Mouse (Mus musculus) ES-E14 (cell line): ENCODE results near the gene Enpp1. TPM values are rescaled to one million over a fixed set of nuclear protein-coding genes. Genes with fewer than 3 reads are reported as not detected.

Source experiments
- DNase-seq: peaks from one replicate; pipeline ENCODE4 v3.0.0-alpha.2; 2013; ENCODE audit warnings: low read depth, low spot score
- H3K27ac ChIP-seq: 2 replicates; pipeline ENCODE4 v1.5.1; 2012; ENCODE audit warnings: low read depth, mild to moderate bottlenecking, low read length, moderate library complexity, mixed read lengths; ENCODE audit not compliant: poor library complexity, insufficient read depth, severe bottlenecking
- H3K36me3 ChIP-seq: 2 replicates; pipeline ENCODE4 v1.6.1; 2012; ENCODE audit warnings: mild to moderate bottlenecking, low read length, moderate library complexity, mixed read lengths; ENCODE audit not compliant: control insufficient read depth, poor library complexity, insufficient read depth, severe bottlenecking
- H3K4me1 ChIP-seq, 2 experiments: fragments of 150-350 bp in 1 of 2; sonication (generic) in 1 of 2; 2 replicates each; pipeline ENCODE4 v1.6.1; 2012; ENCODE audit warnings: low read length in 2 of 2, mild to moderate bottlenecking in 1 of 2, mixed read lengths in 1 of 2; ENCODE audit not compliant: control insufficient read depth in 2 of 2, insufficient read depth in 2 of 2, poor library complexity in 1 of 2
- H3K4me3 ChIP-seq, 2 experiments: fragments of 150-350 bp in 1 of 2; sonication (generic) in 1 of 2; 2 replicates each; pipeline ENCODE4 v1.5.1; 2012; ENCODE audit warnings: low read length in 2 of 2, low read depth in 1 of 2, mild to moderate bottlenecking in 1 of 2, mixed read lengths in 1 of 2; ENCODE audit not compliant: insufficient read depth in 1 of 2, poor library complexity in 1 of 2, severe bottlenecking in 1 of 2
- H3K9ac ChIP-seq: 2 replicates; pipeline ENCODE4 v1.6.1; 2012; ENCODE audit warnings: low read depth, mild to moderate bottlenecking, low read length, mixed read lengths; ENCODE audit not compliant: poor library complexity, insufficient read depth, severe bottlenecking
- H3K9me3 ChIP-seq: fragments of 150-350 bp; sonication (generic); 2 replicates; pipeline ENCODE4 v1.6.1; 2012; ENCODE audit warnings: low read depth, mild to moderate bottlenecking, low read length; ENCODE audit not compliant: control insufficient read depth, insufficient read depth
- CHD2 ChIP-seq: IDR thresholded peaks from 2 replicates; pipeline ENCODE4 v1.6.1; 2014; ENCODE audit warnings: mild to moderate bottlenecking, low read depth, low read length, inconsistent platforms
- HCFC1 ChIP-seq: IDR thresholded peaks from 2 replicates; pipeline ENCODE4 v1.6.1; 2012; ENCODE audit warnings: low read length, inconsistent platforms, borderline replicate concordance; ENCODE audit not compliant: insufficient read depth
- MAFK ChIP-seq: IDR thresholded peaks from 2 replicates; pipeline ENCODE4 v1.6.1; 2014; ENCODE audit warnings: mild to moderate bottlenecking, low read depth, low read length, inconsistent platforms; ENCODE audit not compliant: insufficient read depth
- ZC3H11A ChIP-seq: IDR thresholded peaks from 2 replicates; pipeline ENCODE4 v1.6.1; 2012; ENCODE audit warnings: low read depth, mild to moderate bottlenecking, inconsistent platforms, low read length, borderline replicate concordance
- ZNF384 ChIP-seq: IDR thresholded peaks from 2 replicates; pipeline ENCODE4 v1.6.1; 2012; ENCODE audit warnings: low read depth, low read length, inconsistent platforms
- in situ Hi-C, 2 experiments: fragments of 600-800 bp; cut with MboI; formaldehyde crosslinking; loops; one replicate each; pipeline ENCODE4 v1.15.1; 2025; ENCODE audit warnings: low sequenced_read_pairs in 2 of 2, inconsistent platforms in 1 of 2; ENCODE audit not compliant: unreplicated experiment in 2 of 2
- total RNA-seq: library from RNA; depleted of rRNA; stranded (reverse); fragments of 300-350 nt; gene quantifications from 2 replicates; pipeline ENCODE4 v1.2.3, GENCODE M21; 2012; rRNA removed

The Enpp1 gene
- total RNA-seq, result 0.62 and 0.69 TPM in 2 replicates

DNA sequence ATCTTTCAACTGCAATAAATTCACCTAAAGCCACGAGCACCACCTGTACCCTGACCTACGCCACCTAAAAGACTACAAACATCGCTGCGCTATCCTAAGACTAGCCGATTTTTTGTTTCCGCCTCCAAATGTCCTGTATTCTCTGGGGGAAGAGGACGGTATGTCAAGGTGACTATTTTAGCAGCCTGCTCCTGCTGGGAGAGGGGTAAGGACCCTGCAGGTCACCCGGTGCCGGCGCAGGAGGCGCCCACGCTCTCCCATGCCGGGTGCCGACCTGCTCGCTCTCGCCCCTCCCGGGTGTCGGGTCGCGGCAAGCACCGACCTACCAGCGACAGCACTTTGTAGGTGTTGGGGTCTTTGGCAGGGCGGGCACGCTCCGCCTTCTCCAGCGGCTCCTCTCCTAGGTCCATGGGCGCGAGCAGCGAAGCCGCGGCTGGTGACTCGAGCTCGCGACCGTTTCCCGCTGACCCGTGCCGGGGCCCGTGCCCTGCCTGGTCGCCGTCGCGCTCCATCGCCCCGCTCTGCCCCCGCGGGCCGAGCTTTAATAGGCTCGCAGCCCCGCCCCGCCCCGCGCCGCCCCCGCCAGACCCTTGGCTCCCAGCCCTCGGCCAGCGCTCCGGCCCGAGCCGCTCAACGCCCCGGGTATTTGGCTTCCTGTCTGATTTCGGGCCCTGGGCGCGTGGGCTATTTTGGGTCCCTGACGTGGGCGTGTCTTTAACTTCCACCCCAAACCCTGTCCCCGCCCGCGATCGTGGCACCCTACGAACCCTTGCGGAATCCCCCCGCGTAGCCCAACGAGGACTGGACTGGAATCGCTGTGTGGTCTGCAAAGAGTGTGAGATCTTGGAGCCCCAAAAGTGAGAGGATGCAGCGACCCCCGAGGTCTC lies at the start of gene Enpp1:
Enpp1 (minus strand) TSS at position 680 of the 887 bp plus-strand sequence.
- Histone ChIP-seq H3K36me3 (no peaks in the 10 kb centered on the region), H3K27ac (no peak within 1 kb of the TSS), H3K4me1 (no peaks in the 10 kb centered on the region), H3K9ac (peak within 1 kb of the TSS; percentile 47), H3K9me3 (no peaks in the 10 kb centered on the region), H3K4me3 (peak within 1 kb of the TSS; percentile 65 to 75)
- no peak for TF ChIP-seq CHD2
- no peak for TF ChIP-seq ZNF384
- no peak for TF ChIP-seq ZC3H11A
- no peak for TF ChIP-seq HCFC1
- no peak for TF ChIP-seq MAFK
- DNase-seq, result no peak
- in situ Hi-C loops, result no loop called here

- H3K27ac ChIP-seq, result no peak overlapping the region
- no peak for DNase-seq
- no peaks in the 10 kb centered on the region for H3K9me3 ChIP-seq
- H3K36me3 ChIP-seq, result no peaks in the 10 kb centered on the region
- no peak for TF ChIP-seq ZNF384
- no peak for TF ChIP-seq CHD2
- H3K9ac ChIP-seq, result no peak overlapping the region
- H3K4me1 ChIP-seq, result peaks cover 2% of the 10 kb centered on the region in 2 experiments; a peak in 2 of 4 replicates
- in situ Hi-C loops, result no loop called here
- H3K4me3 ChIP-seq, result no peak overlapping the region
Measured at GRCm38 (mm10) chr10:24758326-24758915, 46.5 kb upstream of the Enpp1 start.

DNA sequence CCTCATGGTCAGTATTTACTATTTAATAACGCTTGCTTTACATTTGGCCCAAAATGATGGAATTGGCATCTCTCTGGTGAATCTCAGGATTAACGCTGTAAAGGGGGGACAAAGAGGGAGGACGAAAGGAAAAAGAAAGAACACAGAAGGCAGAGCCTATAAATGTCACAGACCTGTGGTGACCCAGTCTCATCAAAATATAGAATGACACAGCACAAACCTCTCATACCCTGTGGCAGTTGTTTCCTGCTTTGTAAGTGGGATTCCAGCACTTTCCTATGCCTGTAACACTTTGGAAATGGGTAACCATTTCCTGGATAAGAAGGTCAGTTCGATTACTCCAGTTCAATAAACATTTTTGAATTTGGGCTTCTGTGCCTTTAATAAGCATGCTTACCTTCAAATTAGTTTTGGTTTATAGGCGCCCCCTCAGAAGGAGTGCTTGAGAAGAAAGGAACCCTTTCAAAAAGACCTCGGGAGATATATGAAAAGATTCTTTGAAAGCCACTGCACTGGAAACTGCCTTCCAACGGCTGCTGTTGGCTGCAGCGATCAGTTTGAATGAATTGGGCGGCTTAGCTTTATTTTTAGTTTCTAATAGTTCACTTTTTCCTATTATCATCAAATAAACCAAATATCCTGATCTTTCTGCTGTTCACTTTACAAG lies 43.0 kb upstream of the Enpp1 start:
- H3K9ac ChIP-seq, result no peak overlapping the region
- in situ Hi-C loops, result no loop called here
- H3K9me3 ChIP-seq, result no peaks in the 10 kb centered on the region
- no peak for TF ChIP-seq ZC3H11A
- TF ChIP-seq MAFK, result no peak
- H3K4me3 ChIP-seq, result peak overlapping the region in 1 of 2 experiments; percentile 71; a peak in 1 of 4 replicates
- no peaks in the 10 kb centered on the region for H3K36me3 ChIP-seq
- DNase-seq, result no peak
- H3K4me1 ChIP-seq, result peaks cover 2% of the 10 kb centered on the region in 2 experiments; a peak in 2 of 4 replicates
- no peak overlapping the region for H3K27ac ChIP-seq

DNA sequence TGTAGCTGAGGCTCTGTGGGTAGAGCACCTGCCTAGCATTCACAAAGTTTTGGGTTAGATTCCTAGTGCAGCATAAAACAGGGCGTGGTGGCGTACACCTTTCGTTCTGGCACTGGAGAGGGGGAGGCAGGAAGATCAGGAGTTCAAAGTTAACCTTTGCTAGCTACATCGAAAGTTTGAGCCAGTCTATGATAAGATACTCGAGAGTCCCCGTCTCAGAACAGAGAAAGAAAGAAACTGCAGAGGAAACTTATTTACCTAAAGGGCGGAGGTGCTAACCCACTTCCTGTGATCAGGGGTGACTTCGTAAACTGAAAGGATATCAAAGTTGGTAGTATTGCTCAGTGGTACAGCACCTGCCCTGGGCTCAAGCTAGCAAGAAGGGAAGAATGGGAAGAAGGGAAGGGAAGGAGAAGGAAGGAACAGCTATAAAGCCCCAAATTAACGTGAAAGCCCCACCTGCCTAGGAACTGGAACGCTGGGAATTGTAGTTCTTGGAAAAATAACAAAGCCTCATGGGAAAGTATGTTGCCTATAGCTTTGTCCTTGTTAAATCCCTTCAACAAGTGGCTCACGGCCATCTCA lies 42.4 kb upstream of the Enpp1 start:
- H3K27ac ChIP-seq, result no peak overlapping the region
- H3K4me1 ChIP-seq, result peaks cover 2% of the 10 kb centered on the region in 2 experiments; a peak in 2 of 4 replicates
- no peak overlapping the region; the same call in 1 of the 2 replicates for H3K9ac ChIP-seq
- H3K4me3 ChIP-seq, result peak overlapping the region; percentile 54 to 71; a peak in 3 of 4 replicates
- in situ Hi-C loops, result no loop called here
- no peaks in the 10 kb centered on the region for H3K36me3 ChIP-seq
- DNase-seq, result no peak
- H3K9me3 ChIP-seq, result no peaks in the 10 kb centered on the region
- TF ChIP-seq ZC3H11A (no peak), CHD2 (no peak), MAFK (no peak), HCFC1 (peak; percentile 91)
